Mouse (Mus musculus) megakaryocyte, embryonic 14.5 days (primary cell): Measurements from ENCODE around the gene Atp8b3.

ENCODE experiments used
- FLI1 ChIP-seq: IDR thresholded peaks from 2 replicates; pipeline ENCODE4 v1.6.1; 2012; ENCODE audit warnings: low read length, inconsistent platforms, mixed read lengths
- GATA1 ChIP-seq: IDR thresholded peaks from 3 replicates; pipeline ENCODE4 v1.6.1; 2012; ENCODE audit warnings: mixed read lengths, low read length, inconsistent platforms, borderline replicate concordance

DNA sequence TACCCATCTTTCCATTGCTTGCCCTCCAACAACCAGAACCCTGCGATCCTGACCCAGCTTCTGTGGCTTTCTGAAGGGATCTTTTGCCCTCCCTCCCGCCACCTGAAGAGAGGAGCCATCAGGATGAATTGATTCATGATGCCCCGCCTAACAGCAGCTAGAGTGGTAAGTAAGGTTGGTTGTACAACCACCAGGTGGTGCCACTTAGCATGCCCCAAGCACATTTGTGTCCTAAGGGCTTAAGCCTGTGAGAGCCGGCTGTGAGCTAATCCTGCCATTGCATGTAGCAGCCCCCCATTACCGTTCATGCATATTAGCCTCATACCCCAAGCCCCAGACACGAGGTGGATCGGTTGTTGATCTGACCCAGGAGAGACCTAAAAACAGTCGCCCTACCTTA is 40.0 kb upstream of the Atp8b3 start:
- TF ChIP-seq GATA1 (no peak), FLI1 (no peak)
